Mouse (Mus musculus) layer of hippocampus, adult 18-20 months (tissue): ENCODE results near the gene Synj1. TPM values are rescaled to one million over a fixed set of nuclear protein-coding genes. Genes with fewer than 3 reads are reported as not detected.

Experiments used
- DNase-seq, 2 experiments: peaks; one replicate each; pipeline ENCODE4 v3.0.0; 2022; ENCODE audit warnings: low spot score in 2 of 2
- total RNA-seq, 2 experiments: library from RNA; stranded (reverse); gene quantifications; 2 replicates each; pipeline ENCODE4 v1.2.3; 2021

Synj1 gene
- total RNA-seq, 2 experiments from 2014 or later: 425 to 459 TPM

- DNase-seq: no peak
Observed at GRCm38 (mm10) chr16:90953147-90953546, 58.0 kb downstream of the Synj1 start.

GRCm38 (mm10) chr16:90950354-90950963, 60.6 kb downstream of the Synj1 start:
- no peak for DNase-seq

- no peak for DNase-seq
Observed at GRCm38 (mm10) chr16:90946977-90947376, 64.1 kb downstream of the Synj1 start.

- DNase-seq: no peak
Observed at GRCm38 (mm10) chr16:90941246-90941645, 69.9 kb downstream of the Synj1 start.

GRCm38 (mm10) chr16:90934687-90935328, 76.3 kb downstream of the Synj1 start, which contains the start of gene Cfap298:
TSS of gene Cfap298 (minus strand) at chr16:90935114.
- peak; percentile 93 to 95 for DNase-seq

GRCm38 (mm10) chr16:90934193-90934686, 76.9 kb downstream of the Synj1 start:
- peak in 1 of 2 experiments; percentile 65 for DNase-seq

- no peak for DNase-seq
Observed at GRCm38 (mm10) chr16:90933534-90934176, 77.5 kb downstream of the Synj1 start.

- no peak for DNase-seq
Observed at GRCm38 (mm10) chr16:90927446-90927845, 83.7 kb downstream of the Synj1 start.

GRCm38 (mm10) chr16:90925461-90925860, 85.6 kb downstream of the Synj1 start:
- DNase-seq: peak; percentile 36 to 80

- no peak for DNase-seq
Observed at GRCm38 (mm10) chr16:90924606-90925370, 86.3 kb downstream of the Synj1 start.

GRCm38 (mm10) chr16:90921471-90922159, 89.5 kb downstream of the Synj1 start:
- peak in 1 of 2 experiments; percentile 38 for DNase-seq

- no peak for DNase-seq
Observed at GRCm38 (mm10) chr16:90917156-90917555, 94.0 kb downstream of the Synj1 start.

GRCm38 (mm10) chr16:90916040-90916481, 95.0 kb downstream of the Synj1 start:
- no peak for DNase-seq

GRCm38 (mm10) chr16:90911766-90912165, 99.3 kb downstream of the Synj1 start:
- DNase-seq: no peak

GRCm38 (mm10) chr16:90910855-90911533, 100.1 kb downstream of the Synj1 start:
- no peak for DNase-seq

- DNase-seq: no peak
Observed at GRCm38 (mm10) chr16:90907250-90907649, 103.9 kb downstream of the Synj1 start.

GRCm38 (mm10) chr16:90903300-90903699, 107.8 kb downstream of the Synj1 start:
- no peak for DNase-seq

GRCm38 (mm10) chr16:90901364-90901763, 109.7 kb downstream of the Synj1 start:
- DNase-seq: no peak

GRCm38 (mm10) chr16:90899498-90899897, 111.6 kb downstream of the Synj1 start:
- no peak for DNase-seq

- DNase-seq: no peak
Observed at GRCm38 (mm10) chr16:90897651-90898050, 113.5 kb downstream of the Synj1 start.
